Mouse (Mus musculus) embryo, embryonic 10 days (tissue): Measurements from ENCODE around the gene Nol12.

Source experiments
- DNase-seq: peaks from one replicate; pipeline ENCODE4 v3.0.0-alpha.2; 2015; ENCODE audit warnings: low spot score

Nol12 gene

DNA sequence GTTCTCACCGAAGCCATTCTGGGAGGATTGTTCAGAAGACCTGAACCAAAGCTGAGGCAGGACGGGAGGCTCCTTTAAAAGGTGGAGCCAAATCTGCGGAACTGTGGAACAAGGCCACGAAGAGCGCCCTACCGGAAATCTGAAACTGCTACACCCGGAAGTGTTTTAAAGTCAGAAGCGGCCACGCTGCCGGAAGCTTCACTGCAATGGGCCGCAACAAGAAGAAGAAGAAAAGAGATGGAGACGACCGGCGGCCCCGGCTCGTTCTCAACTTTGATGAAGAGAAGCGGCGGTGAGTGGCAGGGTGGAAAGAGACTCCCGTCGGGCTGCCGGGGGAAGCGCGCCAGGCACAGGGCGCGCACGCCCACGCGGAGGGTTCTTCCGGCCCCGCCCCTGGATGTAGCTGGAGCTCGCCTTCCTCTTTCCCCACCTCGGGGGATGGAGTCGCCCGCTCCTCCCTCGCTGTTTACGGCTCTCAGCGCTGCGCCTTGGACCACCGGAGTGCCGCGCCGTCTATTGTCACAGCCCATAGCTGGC lies at the start of gene Nol12:
TSS of gene Nol12 (plus strand) at position 150 of the 537 bp plus-strand sequence.
- peak; percentile 91 for DNase-seq

DNA sequence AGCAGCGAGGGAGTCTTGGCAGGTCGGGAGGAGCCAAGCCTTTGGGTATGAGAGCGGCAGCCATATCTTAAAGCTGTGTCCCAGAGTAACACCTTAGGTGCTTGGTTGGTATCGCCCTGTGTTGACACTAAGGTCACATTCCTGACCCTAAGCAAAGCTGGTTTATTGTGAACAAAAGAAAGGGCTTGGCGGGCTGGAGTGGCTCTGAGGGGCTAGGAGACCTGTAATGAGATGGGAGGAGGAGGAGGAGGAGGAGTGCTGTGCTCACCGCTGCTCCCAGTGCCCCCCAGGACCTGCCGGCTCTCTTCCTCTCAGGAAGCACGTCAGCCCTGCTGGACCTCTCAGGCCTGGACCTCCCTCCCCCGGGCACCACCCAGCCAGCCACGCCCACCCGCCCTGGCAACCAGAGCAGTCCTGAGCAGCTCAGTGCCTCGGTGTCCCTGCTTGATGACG lies 45.3 kb upstream of the Nol12 start:
- peak; percentile 63 for DNase-seq

DNA sequence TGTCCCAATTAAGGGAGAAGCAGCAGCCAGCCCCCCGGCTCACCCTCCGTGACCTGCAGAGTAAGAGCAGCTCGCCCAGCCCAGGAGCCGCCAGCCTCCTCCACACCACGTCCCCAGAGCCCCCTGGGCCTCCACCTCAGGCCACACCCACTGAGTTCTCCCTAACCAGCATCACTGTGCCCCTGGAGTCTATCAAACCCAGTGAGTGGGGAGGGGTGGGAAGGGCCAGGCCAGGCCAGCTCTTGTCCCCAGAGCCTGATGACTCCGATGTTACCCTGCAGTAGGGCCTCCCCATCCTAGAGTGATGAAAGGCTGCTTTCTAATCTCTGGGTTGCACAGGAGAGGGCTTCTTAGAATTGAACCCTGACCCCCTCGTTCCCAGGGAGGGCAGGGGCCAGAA lies 42.3 kb upstream of the Nol12 start:
- no peak for DNase-seq

DNA sequence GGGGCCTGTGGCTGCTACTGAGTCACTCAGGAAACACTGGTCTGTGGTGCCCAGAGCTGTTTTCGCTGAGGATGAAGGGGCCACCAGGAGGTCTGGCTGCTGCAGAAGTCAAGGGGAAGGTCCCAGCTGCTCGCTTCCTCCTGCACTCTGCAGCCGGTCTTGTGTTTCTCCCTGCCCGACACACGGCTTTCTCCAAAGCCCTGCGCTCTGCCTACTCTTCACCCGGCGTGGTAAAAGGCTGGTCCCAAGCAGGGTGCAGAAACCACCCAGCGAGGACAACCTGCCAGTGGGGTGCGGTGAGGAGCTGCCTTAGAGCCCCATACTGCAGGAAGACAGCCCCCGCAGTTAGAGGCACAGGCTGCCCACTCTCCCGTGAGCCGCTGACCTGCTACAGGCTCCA lies 40.0 kb upstream of the Nol12 start:
- no peak for DNase-seq

DNA sequence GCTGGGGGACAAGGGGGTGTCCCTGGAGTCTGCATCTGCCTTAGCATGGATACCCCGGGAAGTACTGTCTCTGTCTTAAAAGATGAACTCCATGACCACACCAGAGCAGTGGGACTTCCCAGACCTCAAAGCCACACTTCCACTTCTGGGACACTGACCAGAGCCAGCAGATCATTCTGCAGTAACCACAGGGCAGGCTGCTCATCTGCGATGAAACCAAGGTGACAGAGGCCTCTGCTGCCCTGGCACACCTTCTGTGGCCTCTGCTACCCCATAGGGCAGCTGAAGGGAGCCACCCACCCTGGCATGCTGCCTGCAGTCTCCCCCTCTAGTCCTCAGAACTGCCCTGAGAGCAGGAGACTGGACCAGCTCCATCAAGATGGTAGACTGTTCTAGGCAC lies 39.0 kb upstream of the Nol12 start:
- DNase-seq, result no peak

DNA sequence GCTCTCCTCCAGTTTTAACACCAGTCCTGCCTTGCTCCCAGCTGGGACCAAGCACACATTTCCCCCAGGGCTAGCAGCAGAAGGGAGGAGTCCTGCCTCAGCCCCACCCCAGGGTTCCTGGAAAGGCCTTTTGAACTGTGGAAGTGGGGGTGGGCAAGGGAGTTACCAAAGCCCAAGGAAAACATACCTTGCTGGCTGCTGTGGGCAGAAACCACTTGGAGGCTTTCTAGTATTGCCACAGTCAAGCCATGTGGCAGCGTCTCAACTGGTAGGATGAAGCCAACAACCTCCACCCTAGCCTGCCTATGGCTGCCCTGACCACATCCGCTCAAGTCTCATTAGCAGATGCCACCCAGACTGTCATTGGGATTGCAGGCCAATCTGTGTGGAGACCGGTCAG lies 38.6 kb upstream of the Nol12 start:
- no peak for DNase-seq

DNA sequence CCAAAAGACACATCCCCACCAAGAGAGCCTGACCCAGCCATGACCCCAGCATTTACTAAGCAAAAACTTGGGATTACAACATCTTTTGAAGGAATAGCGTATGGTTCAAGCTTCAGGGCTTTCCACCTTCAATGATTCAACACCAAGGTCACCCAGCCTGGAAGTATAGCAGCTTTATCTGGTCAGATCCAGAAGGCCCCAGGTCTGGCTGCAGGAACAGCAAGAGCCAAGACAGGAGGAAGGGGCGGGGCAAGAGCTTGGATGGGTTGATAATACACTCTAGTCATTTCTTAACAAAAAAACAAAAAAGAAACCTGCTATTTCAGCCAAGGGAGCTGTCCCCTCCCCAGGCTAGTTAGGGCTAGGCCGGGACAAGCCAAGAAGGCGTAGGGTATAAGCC lies 37.2 kb upstream of the Nol12 start:
- DNase-seq, result no peak

DNA sequence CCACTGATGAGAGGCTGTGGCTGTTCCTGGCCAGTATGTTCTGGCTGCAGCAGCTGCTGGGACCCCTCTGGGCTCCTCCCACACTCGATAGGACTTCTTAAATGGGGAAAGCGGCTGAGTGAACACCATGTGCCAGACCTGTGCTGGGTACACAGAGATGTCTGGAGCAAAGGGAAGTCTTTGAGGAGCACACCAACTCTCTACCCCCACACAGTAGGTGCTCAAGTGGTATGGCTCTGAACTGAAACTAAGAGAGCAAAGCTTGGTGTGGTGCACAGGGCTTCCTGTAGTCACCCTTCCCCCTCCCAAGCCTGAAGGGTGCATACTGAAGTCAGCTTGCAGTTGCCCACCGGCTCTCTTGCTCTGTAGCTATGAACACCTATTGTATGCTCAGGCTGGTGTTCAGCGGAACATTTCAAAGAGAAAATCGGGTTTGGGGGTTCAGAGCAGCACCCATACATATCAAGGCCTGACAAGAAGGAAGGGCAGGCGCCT lies 36.2 kb upstream of the Nol12 start:
- DNase-seq, result no peak

DNA sequence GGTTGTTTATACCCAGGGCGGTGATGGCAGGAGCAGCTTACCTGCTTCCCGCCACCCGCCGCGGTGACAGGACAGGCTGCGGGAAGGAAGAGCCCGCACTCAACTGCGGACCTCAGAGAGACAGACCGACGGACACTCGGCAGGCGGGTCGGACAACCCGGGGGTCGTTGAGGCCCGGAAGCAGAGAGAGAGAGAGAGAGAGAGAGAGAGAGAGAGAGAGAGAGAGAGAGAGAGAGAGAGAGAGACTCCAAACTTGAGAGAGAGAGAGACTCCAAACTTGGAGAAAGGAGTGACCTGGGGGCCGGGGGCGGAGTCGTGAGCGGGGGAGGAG lies 35.4 kb upstream of the Nol12 start, which contains the start of gene Gm49510:
TSS of gene Gm49510 (plus strand) at position 259 of the 331 bp plus-strand sequence.
- DNase-seq, result no peak

DNA sequence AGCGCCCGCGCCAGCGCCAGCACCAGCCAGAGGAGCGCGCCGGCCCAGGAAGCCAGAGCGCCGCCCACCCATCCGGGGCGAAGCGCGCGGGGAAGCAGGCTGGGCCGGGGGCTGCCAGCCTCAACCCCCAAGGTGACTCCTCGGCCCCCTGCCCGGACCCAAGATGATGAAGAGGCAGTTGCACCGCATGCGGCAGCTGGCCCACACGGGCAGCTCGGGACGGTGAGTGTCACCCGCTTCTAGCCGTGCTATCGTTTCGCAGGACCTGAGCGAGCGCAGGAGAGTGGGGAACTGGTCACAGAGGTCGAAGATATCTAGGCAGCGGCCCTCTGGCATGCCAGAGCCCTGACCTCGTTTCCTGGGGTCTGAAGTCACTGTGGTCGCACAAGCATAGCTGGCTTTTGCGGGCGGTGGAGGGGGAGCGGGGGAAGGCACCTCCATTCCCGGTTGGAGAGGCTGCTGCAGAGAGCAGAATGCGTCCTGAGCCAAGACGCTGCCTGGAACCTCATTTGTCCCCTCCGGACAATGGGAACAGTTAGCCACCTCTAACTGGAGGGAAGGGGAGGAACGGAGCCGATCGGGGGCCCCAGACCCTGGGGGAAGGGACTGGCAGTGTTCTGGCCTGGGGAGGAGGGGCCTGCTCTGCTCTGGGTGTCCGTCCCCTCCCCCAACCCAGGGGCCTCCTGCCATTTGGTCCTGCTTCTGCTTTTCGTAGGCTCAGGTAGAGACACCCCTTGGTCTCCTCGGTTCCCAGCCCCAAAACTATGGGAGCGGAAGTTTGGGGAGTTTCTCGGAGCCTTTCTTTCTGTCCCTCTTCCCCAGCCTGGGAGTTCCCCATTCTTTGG lies 34.8 kb upstream of the Nol12 start, which contains the start of gene Sh3bp1:
TSS of gene Sh3bp1 (plus strand) at position 29 of the 845 bp plus-strand sequence.
- peak; percentile 74 for DNase-seq

DNA sequence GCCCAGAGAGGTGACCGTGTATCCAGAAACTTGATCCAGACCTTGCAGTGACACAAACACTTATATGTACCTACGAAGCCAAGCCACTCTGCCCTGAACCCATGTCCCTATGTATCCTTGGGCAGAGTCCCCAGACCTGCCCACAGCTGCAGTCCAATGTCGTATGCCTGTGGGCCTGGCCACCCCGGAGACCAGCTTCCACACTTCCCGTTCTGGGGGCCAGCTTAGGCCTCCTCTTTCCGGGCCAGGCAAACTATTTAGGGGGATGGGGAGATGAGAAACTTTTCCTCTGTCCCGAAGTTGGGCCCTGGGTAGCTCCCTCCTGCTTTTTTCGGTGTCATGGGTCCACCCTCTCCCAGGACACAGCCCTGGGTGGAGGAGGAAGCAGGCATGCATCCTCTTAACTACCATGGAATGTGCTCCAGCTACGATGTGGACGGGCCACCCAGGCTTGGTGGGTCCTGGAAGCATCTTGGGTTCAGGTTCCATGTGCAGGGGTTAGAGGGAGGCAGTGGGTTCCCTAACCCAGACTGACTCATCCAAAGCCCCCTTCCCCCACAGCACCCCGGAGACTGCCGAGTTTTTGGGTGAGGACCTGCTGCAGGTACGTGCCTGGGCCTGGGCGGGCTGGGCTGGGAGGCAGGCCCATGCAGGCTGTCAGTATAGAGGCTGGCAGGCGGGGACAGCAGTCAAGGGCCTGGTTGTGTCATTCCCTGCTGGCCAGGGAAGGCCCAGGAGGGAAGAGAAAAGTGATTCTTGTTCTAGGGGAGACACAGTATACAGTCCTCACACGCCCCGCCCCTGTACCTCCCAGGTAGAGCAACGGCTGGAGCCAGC lies 33.9 kb upstream of the Nol12 start:
- no peak for DNase-seq

DNA sequence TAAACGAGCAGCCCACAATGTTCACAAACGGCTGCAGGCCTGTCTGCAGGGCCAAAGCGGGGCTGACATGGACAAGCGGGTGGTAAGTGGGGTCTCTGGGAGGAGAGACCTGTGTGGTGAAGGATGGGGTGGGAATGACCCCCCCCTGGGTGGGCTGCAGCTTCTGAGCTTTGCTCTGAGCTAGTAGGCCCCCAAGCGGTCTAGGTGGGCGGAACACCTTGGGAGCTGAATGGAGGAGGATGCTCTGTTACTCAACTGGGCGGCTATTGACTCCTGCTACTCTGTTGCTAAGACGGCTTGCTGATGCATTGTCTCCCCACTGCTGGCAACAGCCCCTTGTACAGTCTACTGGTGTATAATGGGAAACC lies 33.3 kb upstream of the Nol12 start:
- no peak for DNase-seq

DNA sequence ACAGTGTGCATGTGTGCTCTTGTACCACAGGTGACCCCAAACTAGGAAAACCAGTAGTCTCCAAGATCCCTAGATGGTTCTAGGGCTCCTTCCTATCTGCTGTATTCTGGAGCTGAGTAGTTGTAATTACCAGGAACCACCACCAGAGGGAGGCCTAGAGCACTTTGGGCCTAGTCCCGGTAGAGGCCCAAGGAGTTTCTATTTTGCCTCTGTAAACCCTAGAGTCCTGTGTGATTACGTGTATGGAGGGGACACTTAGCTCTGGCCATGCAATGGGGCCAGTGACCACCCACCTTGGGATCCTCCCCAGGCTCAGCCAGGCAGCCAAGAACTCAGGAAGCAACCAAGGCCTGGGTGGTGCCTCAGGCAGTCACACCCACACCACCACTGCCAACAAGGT lies 31.5 kb upstream of the Nol12 start:
- DNase-seq, result peak; percentile 88

DNA sequence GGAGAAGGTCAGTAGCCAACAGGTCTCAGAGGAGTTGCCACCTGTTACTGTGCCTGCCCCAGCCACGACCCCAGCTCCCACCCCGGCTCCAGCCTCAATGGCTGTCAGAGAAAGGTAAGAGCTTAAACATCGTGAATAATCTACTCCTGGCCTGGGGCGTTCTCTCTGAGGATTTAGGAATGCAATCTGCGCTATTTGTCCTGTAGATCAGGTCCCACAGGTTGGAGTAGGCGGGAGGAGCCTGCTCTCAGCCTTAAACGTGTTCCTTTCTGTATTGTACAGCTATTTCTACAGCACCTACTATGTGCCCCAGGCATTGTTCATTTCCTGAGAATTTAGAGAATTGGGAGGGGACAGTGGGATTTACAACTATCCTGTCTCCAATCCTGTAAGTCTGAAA lies 26.3 kb upstream of the Nol12 start:
- DNase-seq, result no peak

DNA sequence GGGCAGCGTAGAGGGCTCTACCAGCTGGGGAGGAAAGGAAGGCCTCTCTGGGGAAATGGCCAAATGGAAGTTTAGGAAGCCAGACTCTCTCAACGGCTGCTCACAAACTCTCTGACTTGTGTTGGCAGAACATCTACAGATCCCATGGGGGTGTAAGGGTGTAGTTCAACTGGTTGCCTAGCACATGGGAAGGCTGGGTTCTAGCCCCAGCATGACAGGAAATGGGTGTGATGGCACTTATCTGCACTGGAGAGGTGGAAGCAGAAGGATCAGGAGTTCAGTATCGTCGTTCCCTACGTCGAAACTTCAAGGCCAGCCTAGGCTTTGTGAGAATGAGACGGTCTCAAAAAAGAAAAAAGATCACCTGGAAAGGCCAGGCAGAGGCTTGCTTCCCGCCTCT lies 25.8 kb upstream of the Nol12 start:
- DNase-seq, result no peak

DNA sequence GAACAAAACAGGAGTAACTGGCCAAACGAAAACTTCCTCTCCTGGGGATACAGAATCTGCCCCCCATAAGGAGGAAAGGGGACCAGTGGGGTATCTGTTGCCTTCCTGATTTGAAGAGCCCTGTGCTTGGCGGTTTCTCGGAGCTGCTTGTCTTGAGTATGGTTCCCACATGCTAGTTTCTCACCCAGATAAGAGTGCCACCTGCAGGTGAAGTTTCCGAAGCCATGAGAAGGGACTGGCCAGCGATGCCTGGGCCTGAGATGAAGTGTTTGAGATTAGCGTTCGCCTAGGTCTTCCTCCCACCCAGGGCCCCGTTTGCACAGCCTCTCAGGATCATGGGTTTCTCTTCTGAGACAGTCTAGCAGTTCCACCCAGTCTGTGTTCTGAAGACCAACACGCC lies 22.7 kb upstream of the Nol12 start:
- peak; percentile 69 for DNase-seq

DNA sequence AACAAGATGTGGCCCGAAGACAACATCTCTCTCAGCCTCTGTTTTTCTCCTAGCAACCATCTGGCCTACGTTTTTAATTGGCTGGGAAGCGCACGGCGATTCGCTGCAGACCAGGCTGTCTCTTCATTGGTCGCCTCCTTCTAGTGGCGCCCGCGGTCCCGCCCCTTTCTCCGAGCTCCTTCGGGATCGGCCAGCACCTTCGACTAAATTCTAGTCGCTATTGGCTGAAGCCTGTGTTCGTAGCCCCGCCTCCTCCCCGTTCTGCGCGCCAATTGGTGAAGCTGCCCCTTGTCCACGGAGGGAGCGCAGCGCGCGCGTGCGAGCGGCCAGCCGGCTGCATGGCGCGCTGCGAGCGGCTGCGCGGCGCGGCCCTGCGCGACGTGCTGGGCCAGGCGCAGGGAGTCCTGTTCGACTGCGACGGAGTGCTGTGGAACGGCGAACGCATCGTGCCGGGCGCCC lies 21.1 kb upstream of the Nol12 start, which contains the start of gene Pdxp:
TSS of gene Pdxp (plus strand) at position 288 of the 459 bp plus-strand sequence.
- DNase-seq, result peak; percentile 98

DNA sequence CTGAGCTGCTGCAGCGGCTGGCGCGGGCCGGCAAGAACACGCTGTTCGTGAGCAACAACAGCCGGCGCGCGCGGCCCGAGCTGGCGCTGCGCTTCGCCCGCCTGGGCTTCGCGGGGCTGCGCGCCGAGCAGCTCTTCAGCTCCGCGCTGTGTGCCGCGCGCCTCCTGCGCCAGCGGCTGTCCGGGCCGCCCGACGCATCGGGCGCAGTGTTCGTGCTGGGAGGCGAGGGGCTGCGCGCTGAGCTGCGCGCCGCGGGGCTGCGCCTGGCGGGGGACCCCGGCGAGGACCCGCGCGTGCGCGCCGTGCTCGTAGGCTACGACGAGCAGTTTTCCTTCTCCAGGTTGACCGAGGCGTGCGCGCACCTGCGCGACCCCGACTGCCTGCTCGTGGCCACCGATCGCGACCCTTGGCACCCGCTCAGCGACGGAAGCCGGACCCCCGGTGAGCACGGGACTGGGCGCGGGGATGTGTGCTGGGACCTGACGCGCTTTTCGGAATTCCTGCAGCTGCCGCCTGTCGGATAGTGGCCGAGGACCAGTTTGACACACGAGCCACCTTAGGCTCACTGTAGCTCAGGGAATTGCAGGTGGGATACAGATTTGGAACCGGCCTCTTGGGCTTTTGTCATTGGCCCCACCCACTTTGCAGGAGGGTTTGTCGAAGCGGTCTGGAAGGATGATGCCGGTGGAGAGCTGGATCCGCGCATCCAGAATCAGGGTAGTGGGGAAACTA lies 20.5 kb upstream of the Nol12 start:
- peak; percentile 54 for DNase-seq

DNA sequence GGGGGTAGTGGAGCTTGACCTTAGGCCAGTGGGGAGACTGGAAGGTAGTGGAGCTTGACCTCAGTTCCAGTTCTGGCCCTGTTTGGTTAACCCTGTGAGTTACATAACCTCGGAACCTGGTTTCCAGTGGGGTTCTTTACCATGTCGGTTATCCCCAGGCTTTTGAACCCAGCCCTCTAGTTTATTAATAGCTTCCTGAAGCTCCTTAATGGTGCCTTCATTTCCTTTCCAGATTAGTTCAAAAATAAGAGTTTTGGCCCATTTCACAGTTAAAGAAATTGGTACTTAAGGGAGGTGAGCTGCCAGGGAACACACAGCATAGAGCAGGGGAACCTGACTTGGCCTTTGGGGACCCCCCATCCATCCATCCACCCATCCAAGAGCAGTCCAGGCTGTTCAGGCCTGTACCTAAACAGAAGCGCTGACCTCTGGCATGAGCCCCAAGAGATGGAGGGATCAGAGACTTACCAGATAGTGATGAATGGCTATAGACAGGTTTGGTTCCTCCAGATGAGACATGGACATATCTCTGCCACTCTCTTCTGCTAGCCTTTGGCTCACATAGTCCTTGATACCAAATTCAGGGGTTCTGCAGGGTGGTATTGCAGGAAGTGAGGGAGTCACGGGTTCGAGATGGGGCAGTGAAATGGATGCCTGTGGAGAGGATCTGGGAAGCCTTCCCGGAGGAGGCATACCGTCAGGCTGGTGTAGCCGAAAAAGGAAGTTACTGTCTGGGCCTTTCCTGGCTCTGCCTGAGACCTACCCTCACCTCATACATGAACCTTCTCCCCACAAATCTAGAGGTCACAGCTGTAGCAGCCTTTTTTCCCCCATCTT lies 19.7 kb upstream of the Nol12 start:
- no peak for DNase-seq

DNA sequence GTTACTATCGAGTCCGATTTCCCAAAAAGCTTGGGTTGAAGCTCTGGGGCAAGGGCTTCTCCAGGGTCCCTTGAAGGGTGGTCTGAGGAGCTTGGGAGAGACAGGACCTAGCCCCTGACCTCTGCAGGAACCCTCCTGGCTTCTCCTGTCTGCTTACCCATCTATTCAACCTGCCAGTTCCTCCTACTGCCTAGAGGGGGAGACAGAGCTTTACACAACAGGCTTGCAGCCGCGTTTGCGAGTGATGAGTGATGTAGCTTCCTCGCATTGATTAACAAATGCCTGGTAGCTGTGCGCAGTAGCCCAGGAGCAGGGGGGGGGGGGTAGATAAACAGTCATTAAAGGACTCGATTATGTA lies 19.1 kb upstream of the Nol12 start:
- peak; percentile 93 for DNase-seq
